Mouse (Mus musculus) spleen, adult 2 months (tissue): ENCODE results near the gene Cisd2.

Source experiments
- CTCF ChIP-seq: fragments of 200-500 bp; IDR thresholded peaks from 2 replicates; pipeline ENCODE4 v1.5.1; 2011; ENCODE audit warnings: mild to moderate bottlenecking, inconsistent platforms; ENCODE audit not compliant: insufficient read depth, insufficient read length, insufficient replicate concordance; ENCODE audit errors: extremely low read depth
- POLR2A ChIP-seq: fragments of 200-500 bp; IDR thresholded peaks from 2 replicates; pipeline ENCODE4 v1.6.1; 2011; ENCODE audit warnings: low read depth, low read length, inconsistent platforms

DNA sequence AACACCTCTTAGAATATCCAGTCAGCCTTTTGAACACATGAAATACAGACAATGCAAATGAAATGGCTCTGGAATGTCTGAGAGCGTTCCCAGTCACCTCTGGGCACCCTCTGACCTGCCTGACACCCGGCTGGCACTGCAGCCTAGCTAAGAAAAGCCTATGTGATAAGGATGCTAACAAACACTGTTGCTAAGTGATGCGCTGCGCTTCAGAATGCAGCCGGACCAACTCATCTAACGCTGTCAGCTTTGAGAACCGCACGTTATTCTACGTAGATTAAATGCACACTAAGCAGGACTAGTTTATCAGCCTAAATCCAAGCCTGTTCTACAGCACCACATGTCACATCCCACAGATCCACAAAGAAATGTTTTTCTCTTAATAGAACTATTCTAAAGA is 11.9 kb downstream of the Cisd2 start:
- TF ChIP-seq CTCF (no peak), POLR2A (no peak)
